ENCODE assay signal across 7 mouse cellular contexts in genomic region chr14:48888954-48889353, GRCm38 (mm10).
DNase-seq lines count a peak whose midpoint lies in the region; ATAC-seq and TF ChIP-seq lines count a peak whose summit lies in the region.

No protein-coding gene starts in this region.

- no peak for TF ChIP-seq EP300 in lung, postnatal 0 days (IDR thresholded peaks at IDR 0.05)

- no peak for ATAC-seq in lung, postnatal 0 days
- ATAC-seq in forebrain, embryonic 12.5 days (ENCODE audit: low FRiP score) = peak; percentile 51

- no peaks in the 10 kb centered on the region for H3K9me3 ChIP-seq in lung, postnatal 0 days (ENCODE audit: low read length)
- no peaks in the 10 kb centered on the region for H3K9me3 ChIP-seq in forebrain, embryonic 12.5 days

- H3K36me3 ChIP-seq in lung, postnatal 0 days (ENCODE audit: insufficient read depth, low read length) = no peaks in the 10 kb centered on the region
- no peaks in the 10 kb centered on the region for H3K36me3 ChIP-seq in forebrain, embryonic 12.5 days (replicated peaks)

- WGBS in lung, postnatal 0 days = 5% methylated on average over 13 of the region's 13 CpGs
- WGBS in forebrain, embryonic 12.5 days = 1% methylated on average over 13 of the region's 13 CpGs

- H3K4me2 ChIP-seq in lung, postnatal 0 days (replicated peaks; ENCODE audit: low read depth, low read length) = no peak overlapping the region
- H3K4me2 ChIP-seq in forebrain, embryonic 12.5 days = peak overlapping the region; percentile 42

- peak; percentile 48 for TF ChIP-seq CTCF in lung, postnatal 0 days (IDR thresholded peaks at IDR 0.05)

- H3K27me3 ChIP-seq in lung, postnatal 0 days (replicated peaks; ENCODE audit: insufficient read depth, low read length) = no peaks in the 10 kb centered on the region
- peaks cover 59% of the 10 kb centered on the region for H3K27me3 ChIP-seq in forebrain, embryonic 12.5 days

- no peak for DNase-seq in lung, postnatal 0 days (ENCODE audit: low spot score)
- no peak for DNase-seq in lung, postnatal 36 days
- peak; percentile 44 to 56 for DNase-seq in kidney, postnatal 4 days
- DNase-seq in retina, postnatal 1 day = peak; percentile 60
- DNase-seq in spleen, postnatal 10 days (ENCODE audit: low spot score in 2 of 2) = no peak
- DNase-seq in urinary bladder, postnatal 4 days (ENCODE audit: low spot score in 2 of 2) = no peak

- no peak overlapping the region for H3K4me3 ChIP-seq in lung, postnatal 0 days (ENCODE audit: low read depth, low read length)
- H3K4me3 ChIP-seq in forebrain, embryonic 12.5 days (replicated peaks) = no peak overlapping the region

- H3K27ac ChIP-seq in lung, postnatal 0 days (ENCODE audit: low read length) = no peak overlapping the region
- H3K27ac ChIP-seq in forebrain, embryonic 12.5 days = no peak overlapping the region

- H3K4me1 ChIP-seq in lung, postnatal 0 days (ENCODE audit: insufficient read depth, low read depth, low read length) = no peaks in the 10 kb centered on the region
- peaks cover 24% of the 10 kb centered on the region for H3K4me1 ChIP-seq in forebrain, embryonic 12.5 days

- no peak overlapping the region for H3K9ac ChIP-seq in lung, postnatal 0 days (replicated peaks; ENCODE audit: low read depth)
- H3K9ac ChIP-seq in forebrain, embryonic 12.5 days = no peak overlapping the region

Comparison
In these comparisons a context has a peak if more than half of its experiments do, and no peak if none do; other contexts are left out.
1. DNase-seq: peak in kidney, postnatal 4 days (2 of 2) and retina, postnatal 1 day (single experiment); none in lung, postnatal 0 days (single experiment), lung, postnatal 36 days (single experiment), spleen, postnatal 10 days (0 of 2) and urinary bladder, postnatal 4 days (0 of 2).